Mouse (Mus musculus): Measurements from ENCODE around the gene Dock8.

The Dock8 gene

DNA sequence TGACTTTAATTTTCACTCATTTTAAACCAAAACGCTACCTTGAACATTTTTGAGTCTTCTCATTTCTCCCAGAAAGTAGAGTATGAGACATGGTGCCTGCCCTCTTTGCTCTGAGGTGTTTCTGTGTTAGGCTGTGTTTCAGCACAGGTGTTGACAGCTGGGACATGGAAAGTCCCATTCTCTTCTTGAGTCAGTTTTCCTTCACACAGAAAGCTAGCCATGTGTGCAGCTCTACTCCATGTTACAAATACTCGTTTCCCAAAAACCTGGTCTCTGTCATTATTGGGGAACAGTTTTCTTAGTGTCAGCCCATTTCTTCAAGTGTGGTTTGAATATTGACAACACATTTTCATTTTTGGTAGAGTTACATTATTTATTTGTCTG lies 63.5 kb downstream of the Dock8 start:
- no peak for DNase-seq

DNA sequence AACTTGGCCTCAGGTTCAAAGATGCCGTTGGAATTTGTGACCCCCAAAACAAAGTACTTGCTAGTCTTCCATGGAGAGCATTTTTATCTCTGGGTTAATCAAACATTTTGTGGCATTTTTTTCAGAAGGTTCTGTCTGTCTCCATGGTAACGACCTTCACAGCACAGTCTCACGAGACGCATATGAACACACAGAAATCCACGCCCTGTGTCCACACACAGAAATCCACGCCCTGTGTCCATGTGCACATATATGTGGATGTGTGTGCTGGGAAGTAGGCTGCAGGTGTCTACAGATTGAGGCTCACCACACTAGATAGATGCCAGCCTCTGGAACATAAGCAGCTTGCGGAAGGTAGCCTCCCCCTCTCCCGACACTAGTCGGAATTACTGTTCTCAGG lies 66.9 kb downstream of the Dock8 start:
- DNase-seq = no peak

DNA sequence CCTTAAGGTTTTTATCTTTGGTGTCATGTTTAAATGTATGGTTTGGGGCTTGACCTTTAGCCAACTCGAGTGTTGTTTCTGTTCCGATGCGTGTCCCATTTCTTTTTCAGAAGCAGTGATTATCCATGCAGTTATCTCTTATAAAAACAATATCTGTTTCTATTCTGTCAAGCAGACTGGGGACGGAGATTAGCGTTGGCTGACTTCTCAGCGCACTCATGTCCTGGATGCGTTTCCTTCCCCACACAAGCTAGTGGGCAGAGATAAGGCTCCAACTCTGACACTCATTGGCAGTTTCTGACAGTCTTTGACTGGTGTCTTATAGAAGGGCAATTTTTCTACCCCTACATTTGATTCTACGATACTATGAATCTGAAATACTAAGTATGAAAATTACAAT lies 69.2 kb downstream of the Dock8 start:
- DNase-seq = no peak

DNA sequence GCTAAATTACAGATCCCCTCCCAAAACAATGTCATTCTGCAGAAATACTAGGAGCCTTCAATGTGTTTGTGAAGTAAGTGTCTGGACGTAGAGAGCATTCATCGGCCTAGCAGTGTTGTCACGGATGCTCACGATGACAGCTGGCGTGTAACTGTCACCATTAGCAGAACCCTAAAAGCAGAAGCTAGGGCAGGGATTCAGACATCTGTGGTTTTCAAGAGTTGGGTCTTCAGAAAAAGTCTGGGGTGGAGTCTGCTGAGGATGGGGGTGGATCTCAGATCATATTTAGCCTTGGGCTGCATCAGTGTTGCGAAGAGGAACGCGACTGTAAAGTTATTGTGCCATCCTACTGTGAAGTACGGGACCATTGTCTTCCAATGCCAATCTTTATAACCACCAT lies 73.2 kb downstream of the Dock8 start:
- DNase-seq = no peak

DNA sequence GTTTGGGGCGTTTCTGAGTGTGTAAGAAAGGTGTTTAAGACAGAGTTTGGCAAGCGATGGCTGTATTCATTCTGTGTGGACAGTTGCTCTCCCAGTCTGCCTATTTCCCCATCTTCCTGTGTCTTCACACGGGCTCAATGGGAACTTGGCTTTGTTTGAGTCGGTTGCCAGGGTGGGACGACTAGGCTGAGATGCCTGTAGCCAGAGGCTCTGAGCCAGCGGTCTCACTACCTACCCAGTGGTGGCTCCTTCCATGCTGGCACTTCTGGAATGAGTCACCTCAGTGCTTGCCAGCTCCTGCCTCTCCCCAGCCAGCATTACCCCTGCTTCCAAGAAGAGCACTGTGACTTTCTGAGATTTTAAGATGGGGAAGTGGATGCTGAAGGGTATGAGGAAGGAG lies 75.4 kb downstream of the Dock8 start:
- no peak for DNase-seq

DNA sequence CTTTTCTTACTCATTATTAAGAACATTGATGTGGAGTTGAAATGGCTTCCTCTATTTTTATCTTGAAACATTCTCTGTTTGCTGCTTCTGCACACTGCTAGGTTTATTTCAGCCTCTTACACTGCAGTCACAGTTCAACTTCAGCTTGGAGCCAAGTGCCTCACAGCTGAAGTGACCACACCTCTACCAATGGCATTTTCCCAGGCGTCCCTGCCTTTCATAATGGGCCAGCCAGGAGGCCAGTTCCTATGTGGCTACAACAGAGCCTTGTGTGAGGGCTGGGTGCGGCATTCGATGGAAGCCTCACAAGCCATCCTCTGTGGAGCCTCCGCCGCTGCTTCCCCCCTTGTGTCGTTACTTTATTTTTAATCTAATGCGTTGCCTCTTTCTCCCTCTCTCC lies 78.3 kb downstream of the Dock8 start:
- DNase-seq = no peak

DNA sequence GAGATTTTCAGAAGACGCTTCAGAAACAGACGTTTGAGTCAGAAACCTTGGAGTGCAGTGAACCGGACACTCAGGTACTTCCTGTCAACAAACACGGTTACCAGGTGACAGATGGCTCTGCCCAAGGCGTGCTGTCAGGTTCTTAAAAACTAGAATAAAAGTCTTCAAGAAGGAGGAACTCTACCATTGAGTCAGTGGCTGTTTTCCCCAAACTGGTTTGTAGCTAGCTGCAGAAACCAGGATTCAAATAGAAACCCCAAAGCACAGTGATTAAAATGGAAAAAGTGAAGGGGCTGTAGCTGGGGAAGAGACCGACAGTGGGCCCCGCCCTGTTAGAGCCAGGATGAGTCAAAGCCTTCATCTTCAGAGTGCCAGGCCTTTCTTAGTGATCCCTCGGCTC lies 78.8 kb downstream of the Dock8 start:
- DNase-seq = no peak

DNA sequence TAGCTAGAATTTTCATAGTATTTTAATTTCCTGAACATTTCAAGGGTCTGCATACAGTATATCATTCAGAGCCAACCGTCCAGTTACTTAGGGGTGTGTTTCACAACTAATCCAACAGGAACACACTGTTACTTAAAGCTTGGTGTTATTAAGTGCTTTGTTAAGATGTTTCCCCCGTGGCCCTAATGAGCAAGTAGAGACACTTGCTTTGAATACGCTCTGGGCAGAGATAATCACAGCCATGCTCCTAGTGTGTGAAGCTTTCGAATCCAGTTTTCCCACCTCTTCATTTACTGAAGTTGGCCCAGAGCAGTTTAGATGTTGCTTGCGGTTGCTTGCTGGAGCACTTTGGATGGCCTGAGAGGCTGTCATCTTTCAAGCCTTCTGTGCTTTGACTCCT lies 80.8 kb downstream of the Dock8 start:
- DNase-seq = no peak

DNA sequence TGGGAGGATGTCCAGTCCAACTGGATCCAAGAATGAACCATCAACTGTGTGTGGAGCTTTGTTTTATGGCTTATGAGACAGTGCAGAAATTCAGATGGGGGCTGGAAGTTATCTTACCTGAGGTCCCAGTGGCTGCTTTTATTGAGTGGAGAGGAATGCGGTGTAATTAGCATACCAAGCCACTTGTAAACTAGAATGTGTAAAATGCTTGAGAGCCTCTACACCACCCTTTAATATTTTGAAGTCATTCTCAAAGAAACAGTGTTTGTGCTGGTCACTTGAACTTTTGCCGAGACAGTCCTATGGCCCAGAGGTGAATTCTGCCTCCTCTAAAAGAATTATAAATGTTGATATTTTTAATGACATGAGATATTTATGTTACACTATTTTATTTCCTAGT lies 83.5 kb downstream of the Dock8 start:
- no peak for DNase-seq

DNA sequence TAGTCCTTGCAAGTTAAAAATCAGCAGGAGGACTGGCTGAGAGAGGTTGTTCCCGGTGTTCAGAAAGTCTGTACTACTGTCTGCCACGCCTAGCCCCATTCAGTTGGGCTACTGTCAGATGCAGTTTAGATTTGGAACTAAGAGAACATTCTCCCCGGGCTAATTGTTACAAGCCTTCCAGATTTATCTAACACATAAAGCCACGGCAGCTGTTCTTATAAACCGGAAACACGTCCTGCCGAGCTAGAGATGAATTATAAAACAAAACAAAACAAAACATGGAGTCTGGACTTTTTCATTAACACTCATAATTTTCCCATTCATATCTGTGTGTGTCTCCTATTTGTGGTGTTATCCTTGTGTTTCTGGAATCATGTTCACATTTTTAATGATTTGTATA lies 87.8 kb downstream of the Dock8 start:
- no peak for DNase-seq

DNA sequence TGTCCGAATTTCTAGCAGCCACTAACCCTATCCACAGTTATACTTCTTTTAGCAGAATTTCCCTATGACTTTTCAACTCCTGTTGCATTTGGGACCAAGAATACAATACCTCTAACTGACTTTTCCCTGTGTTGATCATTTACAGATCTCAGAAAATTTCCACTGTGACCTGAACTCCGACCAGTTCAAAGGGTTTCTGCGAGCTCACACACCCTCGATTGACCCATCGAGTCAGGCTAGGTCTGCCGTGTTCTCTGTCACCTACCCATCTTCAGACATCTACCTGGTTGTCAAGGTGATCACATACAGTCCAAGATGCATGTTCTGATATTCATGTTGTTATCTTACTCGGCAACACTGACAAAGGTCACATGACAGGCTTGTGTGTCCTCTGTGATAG lies 90.4 kb downstream of the Dock8 start:
- DNase-seq = no peak

DNA sequence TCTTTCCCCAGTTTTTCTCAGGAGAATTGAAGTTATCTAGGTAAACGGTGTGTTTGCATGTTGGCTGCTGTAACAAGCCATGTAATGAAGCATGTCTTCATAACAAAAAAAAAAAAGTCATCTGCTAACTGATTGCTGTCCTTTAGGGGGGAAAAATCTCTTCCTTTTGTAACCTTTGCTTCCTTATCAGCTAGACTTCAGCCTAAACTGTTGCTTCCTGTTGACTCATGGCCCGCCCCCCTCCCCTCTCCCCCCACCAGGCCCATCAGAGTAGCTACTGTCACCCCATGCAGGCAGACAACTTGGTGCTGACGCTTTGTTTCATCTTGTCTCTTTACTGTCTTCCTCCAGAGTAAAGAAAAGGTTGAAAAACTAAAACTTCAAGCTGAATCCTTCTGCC lies 95.8 kb downstream of the Dock8 start:
- no peak for DNase-seq

DNA sequence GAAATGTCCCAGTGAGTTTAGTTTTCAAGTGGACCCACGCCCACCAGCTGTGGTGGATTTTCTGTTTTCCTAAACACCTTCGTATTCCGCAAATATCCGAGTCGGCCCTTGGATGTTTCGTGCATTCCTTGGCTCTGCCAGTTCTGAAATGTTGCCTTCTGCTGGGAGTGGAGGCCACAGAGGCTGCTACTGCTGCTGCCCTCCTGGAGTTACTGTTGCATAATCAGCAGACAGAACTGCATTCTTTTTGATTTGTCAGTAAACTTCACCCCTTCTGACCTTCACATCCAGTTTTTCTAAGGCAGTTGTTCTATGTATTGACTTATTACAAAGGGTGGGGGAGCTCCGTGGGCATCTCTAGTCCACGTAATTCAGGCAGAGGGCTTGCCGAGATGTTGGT lies 97.0 kb downstream of the Dock8 start:
- no peak for DNase-seq

DNA sequence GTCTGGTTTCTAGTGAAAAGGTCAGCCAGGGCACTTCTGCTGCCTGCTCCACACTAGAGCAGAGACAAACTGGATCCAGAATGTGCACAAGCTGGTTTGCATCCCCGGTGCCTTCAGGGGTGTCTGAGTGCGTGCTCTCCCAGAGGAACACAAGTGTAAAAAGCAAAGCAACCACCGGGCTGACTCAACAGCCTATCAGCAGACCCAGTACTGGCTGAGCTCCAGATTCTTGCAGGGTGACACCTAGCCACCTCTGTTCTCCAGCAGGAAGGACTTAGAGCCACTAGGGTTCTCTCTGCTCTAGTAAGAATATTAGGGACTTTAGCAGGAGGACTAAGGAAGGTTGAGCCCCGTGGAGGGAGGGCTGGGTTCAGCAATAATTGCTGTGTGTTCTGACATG lies 97.7 kb downstream of the Dock8 start:
- DNase-seq = no peak

DNA sequence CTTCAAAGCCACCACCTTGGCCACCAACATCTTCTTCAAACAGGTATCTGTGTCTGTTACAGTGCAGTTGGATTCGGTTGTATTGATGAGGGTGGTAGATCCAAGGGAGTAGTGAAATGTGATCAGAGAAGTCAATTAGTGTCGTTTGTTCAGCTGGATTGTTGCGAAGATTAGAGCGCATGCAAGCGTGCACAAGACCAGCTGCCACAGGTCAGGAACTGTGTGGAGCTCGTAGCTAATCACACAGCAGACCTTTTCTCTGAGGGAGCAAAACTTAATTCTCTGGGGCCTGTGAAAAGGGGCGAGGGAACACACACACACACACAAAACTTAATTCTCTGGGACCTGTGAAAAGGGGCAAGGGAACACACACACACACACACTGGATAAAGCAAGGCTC lies 98.2 kb downstream of the Dock8 start:
- DNase-seq = no peak

DNA sequence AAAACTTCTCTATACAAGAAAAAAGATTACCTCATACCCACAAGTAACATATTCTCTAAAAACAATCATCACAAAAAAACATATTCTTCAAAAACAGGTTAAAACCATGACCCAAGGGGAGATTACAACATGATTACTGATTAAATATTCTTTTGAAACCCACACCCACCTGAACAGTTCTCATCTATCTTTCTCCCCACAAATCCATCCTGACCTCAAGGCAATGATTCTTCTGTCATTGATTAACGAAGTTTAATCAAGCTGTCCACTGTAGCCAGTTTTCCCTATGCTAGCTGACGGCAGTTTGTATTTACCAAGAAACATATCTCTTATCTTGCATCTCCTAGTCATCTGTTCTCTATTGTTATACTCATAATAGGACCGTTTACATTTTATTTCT lies 98.6 kb downstream of the Dock8 start:
- DNase-seq = no peak

DNA sequence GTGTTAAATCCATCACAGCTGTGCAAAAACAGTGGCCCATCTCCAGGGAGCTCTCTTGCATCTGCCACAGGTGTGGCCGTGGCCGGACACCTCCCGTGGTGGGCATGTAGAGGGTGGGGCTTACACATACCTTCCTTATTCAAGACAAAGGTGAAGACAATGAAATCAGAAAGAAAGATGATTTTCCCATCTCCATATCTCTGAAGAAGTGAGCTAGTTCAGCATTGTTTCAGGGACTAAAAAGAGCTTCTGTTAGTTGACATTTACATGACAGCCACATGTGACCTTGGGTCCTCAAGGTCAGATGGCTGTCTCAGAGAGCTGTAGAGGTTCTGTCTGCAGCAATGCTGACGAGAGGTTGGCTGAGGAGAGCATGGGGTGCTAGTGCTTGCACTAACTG lies 99.6 kb downstream of the Dock8 start:
- no peak for DNase-seq

DNA sequence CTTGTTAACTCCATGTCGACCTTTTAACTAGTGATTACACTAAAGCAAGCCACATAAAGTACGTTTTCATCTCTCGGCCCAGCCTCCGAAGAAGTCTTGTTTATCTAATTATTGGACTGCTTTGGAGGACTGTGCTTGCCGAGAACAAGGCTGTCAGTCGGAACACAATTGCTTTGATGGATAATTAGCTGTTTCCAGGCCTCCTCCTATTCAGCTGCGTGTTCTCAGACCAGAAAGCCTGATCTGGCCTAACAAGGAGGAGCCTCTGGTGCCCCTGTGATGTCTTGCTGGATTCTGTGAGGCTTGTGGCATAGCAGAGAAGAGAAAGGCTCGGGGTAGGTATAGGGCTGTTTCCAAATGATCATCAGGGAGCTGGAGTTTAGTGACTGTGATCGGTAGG lies 106.3 kb downstream of the Dock8 start:
- DNase-seq = no peak

DNA sequence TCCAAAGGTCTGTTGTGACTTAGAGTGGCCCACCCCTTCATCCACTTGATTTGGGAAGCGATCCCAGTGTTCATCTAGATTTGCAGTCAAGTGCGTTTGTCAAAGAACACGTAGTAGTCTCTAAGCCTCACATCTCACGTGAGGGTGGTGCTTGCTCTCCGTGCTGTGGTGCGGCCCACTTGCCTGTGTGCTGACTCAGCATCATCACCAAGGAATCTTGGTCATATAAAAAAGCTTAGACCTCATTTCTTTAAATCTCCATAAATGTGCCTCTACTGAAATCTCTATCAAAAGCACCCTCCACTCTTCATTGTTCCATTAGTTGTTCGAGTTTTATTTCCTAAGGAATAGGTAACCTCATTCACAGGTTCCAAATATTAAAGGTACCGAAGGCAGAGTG lies 107.0 kb downstream of the Dock8 start:
- no peak for DNase-seq

DNA sequence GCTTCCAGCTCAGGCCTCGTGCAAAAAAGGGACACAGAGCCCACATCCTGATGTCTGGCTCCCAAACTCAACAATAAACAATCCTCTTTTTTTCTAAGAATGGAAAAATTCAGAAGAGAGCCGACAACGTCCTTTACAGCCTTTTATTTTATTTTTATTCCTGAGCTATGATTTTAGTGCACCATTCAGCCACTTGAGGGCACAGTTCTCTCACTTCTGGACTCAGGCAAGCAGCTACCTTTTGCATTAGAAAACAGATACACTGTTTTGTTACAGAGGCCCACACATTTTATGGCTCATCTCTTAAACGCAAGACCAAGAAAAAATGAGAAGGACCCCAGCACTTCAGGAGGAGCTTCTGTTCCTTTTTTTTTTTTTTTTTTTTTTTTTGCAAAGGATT lies 108.1 kb downstream of the Dock8 start:
- DNase-seq = peak; percentile 29

DNA sequence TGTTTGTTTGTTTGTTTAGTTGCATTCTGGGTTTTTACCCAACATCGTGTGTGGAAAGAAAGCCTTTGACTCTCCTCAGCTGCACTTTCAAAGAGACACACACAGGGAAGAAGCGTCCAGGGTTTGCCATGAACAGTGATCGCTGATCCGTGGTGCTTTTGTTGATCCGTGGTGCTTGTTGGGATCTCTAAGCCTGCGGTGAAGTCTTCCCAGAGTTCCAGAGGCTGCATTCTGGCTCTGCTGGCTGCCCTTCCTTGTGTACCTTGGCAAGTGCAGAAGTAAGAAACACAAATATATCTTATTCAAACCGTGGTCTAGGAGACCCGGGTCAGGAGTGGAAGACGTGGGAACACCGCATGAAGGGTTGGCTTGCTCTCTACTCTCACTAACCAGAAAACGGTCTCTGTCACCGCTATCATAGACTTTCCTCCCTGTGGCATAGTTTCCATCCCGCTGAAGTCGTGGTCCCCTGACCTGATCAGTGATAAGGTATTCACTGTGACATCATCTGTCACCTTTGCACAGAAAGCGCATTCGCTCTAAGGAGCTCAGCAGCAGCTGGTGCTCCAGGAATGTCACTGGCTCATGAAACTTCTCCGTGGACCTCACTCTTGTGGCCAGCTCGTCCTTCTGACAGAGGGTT lies 112.4 kb downstream of the Dock8 start:
- no peak for DNase-seq

DNA sequence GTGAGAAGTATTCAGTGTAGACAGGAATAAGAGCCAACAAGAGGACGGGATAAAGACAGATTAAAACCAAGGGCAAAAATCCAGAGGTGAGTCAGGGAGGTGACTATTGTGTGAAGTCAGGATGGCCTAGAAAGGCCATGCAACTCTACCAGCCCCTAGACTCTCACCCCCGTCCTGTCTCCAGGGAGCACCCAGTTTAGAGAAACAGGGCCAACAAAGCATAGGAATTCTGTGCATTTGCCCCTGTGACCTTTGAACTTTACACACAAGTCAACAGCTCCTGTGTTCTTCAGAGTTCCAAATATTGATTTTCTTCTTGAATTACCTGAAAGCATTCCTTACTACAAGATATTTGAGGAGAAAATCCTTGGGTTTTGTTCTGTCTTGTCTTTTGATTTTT lies 117.6 kb downstream of the Dock8 start:
- DNase-seq = no peak

DNA sequence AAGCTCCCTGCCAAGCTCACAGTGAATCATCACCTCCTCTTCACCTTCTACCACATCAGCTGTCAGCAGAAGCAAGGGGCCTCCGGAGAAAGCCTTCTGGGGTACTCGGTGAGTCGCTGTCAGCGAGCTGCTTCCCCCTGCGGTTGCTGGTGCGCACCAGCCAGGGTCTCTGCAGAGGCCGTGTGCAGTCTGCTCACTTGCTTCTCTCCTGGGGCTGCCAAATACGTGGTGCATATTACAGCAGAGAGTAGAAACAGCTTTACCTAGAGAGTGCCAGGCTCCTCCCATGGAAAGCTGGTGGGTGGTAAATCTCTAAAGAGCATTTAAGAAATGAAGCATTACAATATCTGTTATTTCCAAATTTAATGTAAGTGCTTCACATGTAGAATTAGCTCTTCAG lies 123.1 kb downstream of the Dock8 start:
- DNase-seq = peak; percentile 20

DNA sequence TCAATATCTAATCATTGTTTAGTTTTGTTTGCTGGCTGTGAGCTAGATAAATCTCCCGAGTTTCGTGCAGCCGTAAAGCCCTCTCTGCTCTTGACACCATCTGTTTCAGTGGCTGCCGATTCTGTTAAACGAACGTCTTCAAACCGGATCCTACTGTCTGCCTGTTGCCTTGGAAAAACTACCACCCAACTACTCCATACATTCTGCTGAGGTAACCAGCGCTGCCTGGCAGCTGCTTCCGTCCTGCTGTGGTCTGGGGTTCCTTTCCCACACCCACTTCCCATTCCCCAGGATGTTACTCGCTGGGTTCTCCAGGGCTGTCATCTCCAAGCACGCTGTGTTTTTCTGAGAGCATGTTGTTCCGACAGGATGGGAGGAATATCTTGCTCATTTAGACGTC lies 123.7 kb downstream of the Dock8 start:
- peak; percentile 12 for DNase-seq

DNA sequence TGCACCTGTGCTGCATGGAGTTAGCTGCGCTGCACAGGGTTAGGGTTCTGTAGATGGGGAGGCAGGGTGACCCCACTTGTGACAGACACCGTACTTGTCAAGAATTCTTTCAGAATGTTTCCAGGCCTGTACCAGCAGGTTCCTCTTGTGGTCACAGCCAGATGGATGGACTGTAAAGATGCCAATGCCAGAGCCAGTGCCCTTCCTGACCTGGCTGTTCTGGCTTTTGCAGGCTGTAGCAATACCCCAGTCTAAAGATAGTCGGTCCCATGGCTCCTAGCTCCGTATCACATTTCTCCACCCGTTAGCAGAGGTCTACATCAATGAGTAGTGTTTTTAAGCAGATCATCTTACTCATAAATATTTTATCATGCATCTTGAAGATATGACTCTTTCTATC lies 124.1 kb downstream of the Dock8 start:
- no peak for DNase-seq

DNA sequence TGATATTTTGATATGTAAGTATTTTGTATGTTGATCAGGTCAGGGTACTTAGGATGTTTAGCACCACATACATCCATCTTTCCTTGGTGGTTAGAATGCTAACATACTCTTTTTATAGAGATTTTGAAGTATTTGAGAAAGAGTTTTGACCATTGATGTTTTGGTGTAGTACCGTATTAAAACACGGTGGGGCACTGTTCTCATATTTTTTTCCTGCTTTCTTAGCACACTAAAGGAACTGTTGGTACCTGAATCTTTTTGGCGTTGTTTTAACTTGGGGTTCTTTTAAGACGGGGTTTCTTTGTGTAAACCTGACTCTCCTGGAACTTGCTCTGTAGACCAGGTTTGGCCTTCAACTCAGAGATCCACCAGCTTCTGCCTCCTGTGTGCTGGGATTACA lies 133.0 kb downstream of the Dock8 start:
- DNase-seq = peak; percentile 24

Measured in right cerebral cortex, adult 18-20 months (tissue).